Mouse (Mus musculus) forebrain, postnatal 0 days (tissue): Measurements from ENCODE around the gene Olfr1020. TPM values are rescaled to one million over a fixed set of nuclear protein-coding genes. Genes with fewer than 3 reads are reported as not detected.

Experiments used
- ATAC-seq: fragments of 200-750 bp; cut with Nextera tagmentation; 2 replicates; pipeline ENCODE4 v1.8.0; 2017; ENCODE audit warnings: mild to moderate bottlenecking, moderate library complexity
- DNase-seq: peaks from one replicate; pipeline ENCODE4 v3.0.0-alpha.2; 2015
- H3K27ac ChIP-seq: fragments of 300-500 bp; sonication (generic); 2 replicates; pipeline ENCODE4 v1.5.1; 2014; ENCODE audit warnings: low read depth, mild to moderate bottlenecking, antibody characterized with exemption, low read length, moderate library complexity, mixed read lengths
- H3K27me3 ChIP-seq: fragments of 300-500 bp; sonication (generic); 2 replicates; pipeline ENCODE4 v1.6.1; 2014; ENCODE audit warnings: mild to moderate bottlenecking, low read length, mixed read lengths; ENCODE audit not compliant: insufficient read depth
- H3K36me3 ChIP-seq: fragments of 300-500 bp; sonication (generic); 2 replicates; pipeline ENCODE4 v1.6.1; 2014; ENCODE audit warnings: mild to moderate bottlenecking, moderate library complexity; ENCODE audit not compliant: insufficient read depth
- H3K4me1 ChIP-seq: fragments of 300-500 bp; sonication (generic); 2 replicates; pipeline ENCODE4 v1.6.1; 2014; ENCODE audit warnings: antibody characterized with exemption; ENCODE audit not compliant: insufficient read depth
- H3K4me2 ChIP-seq: fragments of 300-500 bp; sonication (generic); 2 replicates; pipeline ENCODE4 v1.6.1; 2014; ENCODE audit warnings: low read depth, mild to moderate bottlenecking, moderate library complexity
- H3K4me3 ChIP-seq: fragments of 300-500 bp; sonication (generic); 2 replicates; pipeline ENCODE4 v1.5.1; 2014; ENCODE audit warnings: low read depth, low read length, mixed read lengths
- H3K9ac ChIP-seq: fragments of 300-500 bp; sonication (generic); 2 replicates; pipeline ENCODE4 v1.6.1; 2014; ENCODE audit warnings: mild to moderate bottlenecking
- H3K9me3 ChIP-seq: fragments of 300-500 bp; sonication (generic); 2 replicates; pipeline ENCODE4 v1.6.1; 2016; ENCODE audit warnings: low read length
- CTCF ChIP-seq: sonication (generic); IDR thresholded peaks from 2 replicates; pipeline ENCODE4 v1.5.1; 2016; ENCODE audit warnings: antibody characterized with exemption, control low read depth, low read depth
- WGBS: fragments of 180-500 bp; shearing (Covaris S2); extraction: QIAGEN DNeasy Blood & Tissue Kit; methylation state at CpG from one replicate; pipeline ENCODE4 v1.1.7; 2014; 5-methylcytosine and 5-hydroxymethylcytosine counted together
- polyA plus RNA-seq: library from polyadenylated mRNA; unstranded; fragments of >200 nt; fragmentation: Nextera tagmentation; extraction: Ambion mirVana; gene quantifications from 2 replicates; pipeline ENCODE4 v1.2.1, GENCODE M21; 2015
- total RNA-seq: library from RNA; depleted of rRNA; stranded (reverse); fragments of >200 nt; gene quantifications from 2 replicates; pipeline ENCODE4 v1.2.3, GENCODE M21; 2014; rRNA removed

Gene Olfr1020
- total RNA-seq (not detected in 2 replicates), polyA plus RNA-seq (not detected in 2 replicates)

DNA sequence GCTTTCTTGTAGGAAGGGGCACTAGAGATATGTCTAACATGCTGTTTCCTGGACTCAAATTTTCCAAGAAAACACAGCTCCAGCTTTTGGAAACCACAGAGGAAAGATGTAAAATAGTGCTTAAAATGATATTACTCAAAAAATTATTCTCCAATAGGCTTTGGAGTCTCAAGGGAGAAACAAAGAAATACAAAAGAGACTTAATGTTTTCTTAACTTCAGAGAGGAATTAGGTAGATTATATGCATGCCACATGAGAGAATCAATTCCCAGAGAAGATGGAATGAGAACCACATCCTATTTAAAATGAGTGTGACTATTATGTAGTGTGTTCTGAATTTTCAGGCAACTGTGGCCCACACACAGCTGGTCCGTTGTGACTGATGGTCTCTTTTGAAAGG, at the start of gene Olfr1020:
TSS of gene Olfr1020 (plus strand) at position 301 of the 400 bp plus-strand sequence.
- no peaks in the 10 kb centered on the region for H3K27me3 ChIP-seq
- no peak for DNase-seq
- H3K4me3 ChIP-seq, result no peak within 1 kb of the TSS
- H3K9ac ChIP-seq, result no peak within 1 kb of the TSS
- H3K4me2 ChIP-seq, result no peak within 1 kb of the TSS
- H3K9me3 ChIP-seq, result no peaks in the 10 kb centered on the region
- no peaks in the 10 kb centered on the region for H3K36me3 ChIP-seq
- 86% methylated on average over 1 of the region's 1 CpGs for WGBS
- TF ChIP-seq CTCF, result no peak
- ATAC-seq, result no peak
- no peaks in the 10 kb centered on the region for H3K4me1 ChIP-seq
- H3K27ac ChIP-seq, result no peak within 1 kb of the TSS

DNA sequence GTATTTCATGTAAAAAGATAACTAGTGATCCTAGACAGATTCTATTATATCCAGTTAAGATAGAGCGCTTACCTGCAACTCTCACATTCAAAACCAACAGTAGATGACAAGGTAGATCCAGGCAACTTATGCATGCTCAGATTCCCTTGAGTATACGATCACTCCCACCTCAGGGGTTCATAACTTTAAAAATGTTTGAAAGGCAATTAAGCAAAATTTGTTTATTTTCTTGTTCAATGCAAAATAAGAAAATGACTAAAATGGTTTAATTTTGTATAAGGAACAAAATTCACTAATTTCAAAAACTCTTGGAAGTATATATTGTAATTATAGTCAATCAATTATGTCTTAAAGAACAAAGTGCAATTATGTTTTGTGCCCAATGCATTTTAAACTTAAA, 44.4 kb upstream of the Olfr1020 start, which contains the start of gene Olfr1016:
TSS of gene Olfr1016 (minus strand) at position 101 of the 400 bp plus-strand sequence.
- no peaks in the 10 kb centered on the region for H3K9me3 ChIP-seq
- ATAC-seq (no peak), DNase-seq (no peak)
- H3K27me3 ChIP-seq, result no peaks in the 10 kb centered on the region
- no peak within 1 kb of the TSS for H3K9ac ChIP-seq
- no peaks in the 10 kb centered on the region for H3K36me3 ChIP-seq
- H3K27ac ChIP-seq, result no peak within 1 kb of the TSS
- H3K4me3 ChIP-seq, result no peak within 1 kb of the TSS
- TF ChIP-seq CTCF, result no peak
- WGBS, result 93% methylated on average over 2 of the region's 2 CpGs
- no peak within 1 kb of the TSS for H3K4me2 ChIP-seq
- H3K4me1 ChIP-seq, result no peaks in the 10 kb centered on the region

DNA sequence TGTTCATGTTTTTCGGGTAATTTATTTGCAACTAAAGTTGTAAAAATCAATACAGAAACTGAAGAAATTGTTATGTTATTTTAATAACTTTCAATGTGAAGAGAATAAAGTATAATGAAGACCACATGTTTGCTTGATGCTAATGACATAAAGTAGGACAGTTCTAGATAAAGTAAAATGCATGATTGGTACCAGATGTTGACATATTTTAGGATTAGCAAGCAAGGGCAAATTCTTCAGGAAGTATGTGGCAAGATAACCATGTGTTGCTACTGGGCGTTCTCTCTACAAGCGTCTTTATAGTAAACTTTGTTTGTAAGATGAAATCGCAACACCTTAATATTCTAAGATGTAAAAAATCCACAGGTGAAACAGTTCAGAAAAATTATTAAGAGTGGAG, 42.3 kb upstream of the Olfr1020 start:
- no peak for TF ChIP-seq CTCF
- ATAC-seq, result no peak
- Histone ChIP-seq H3K9me3 (no peaks in the 10 kb centered on the region), H3K27ac (no peak overlapping the region), H3K4me3 (no peak overlapping the region), H3K9ac (no peak overlapping the region), H3K36me3 (no peaks in the 10 kb centered on the region), H3K27me3 (no peaks in the 10 kb centered on the region), H3K4me1 (no peaks in the 10 kb centered on the region), H3K4me2 (no peak overlapping the region)
- no peak for DNase-seq
- 94% methylated on average over 4 of the region's 4 CpGs for WGBS

DNA sequence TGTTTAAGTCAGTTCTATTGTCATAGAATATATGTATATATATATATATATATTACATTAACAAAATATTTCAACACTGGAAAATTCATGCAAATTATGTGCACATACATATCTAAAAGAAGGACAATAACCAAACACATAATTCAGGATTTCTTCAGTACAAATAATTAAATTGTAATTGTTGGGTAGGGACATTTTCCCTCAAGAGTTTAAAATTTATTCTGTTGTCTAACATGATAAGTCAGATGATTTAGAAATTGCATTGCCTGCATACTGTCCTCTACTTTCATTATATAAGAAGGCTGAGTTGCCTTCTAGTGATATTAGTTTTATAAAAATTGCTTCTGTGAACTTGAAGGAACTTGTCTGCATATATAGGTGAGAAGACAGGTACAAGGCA, 28.7 kb upstream of the Olfr1020 start, which contains the start of gene Olfr1018:
TSS of gene Olfr1018 (plus strand) at position 301 of the 400 bp plus-strand sequence.
- ATAC-seq (no peak), DNase-seq (no peak)
- no peak for TF ChIP-seq CTCF
- Histone ChIP-seq H3K27ac (no peak within 1 kb of the TSS), H3K27me3 (no peaks in the 10 kb centered on the region), H3K4me1 (no peaks in the 10 kb centered on the region), H3K9me3 (no peaks in the 10 kb centered on the region), H3K36me3 (no peaks in the 10 kb centered on the region), H3K9ac (no peak within 1 kb of the TSS), H3K4me2 (no peak within 1 kb of the TSS), H3K4me3 (no peak within 1 kb of the TSS)

DNA sequence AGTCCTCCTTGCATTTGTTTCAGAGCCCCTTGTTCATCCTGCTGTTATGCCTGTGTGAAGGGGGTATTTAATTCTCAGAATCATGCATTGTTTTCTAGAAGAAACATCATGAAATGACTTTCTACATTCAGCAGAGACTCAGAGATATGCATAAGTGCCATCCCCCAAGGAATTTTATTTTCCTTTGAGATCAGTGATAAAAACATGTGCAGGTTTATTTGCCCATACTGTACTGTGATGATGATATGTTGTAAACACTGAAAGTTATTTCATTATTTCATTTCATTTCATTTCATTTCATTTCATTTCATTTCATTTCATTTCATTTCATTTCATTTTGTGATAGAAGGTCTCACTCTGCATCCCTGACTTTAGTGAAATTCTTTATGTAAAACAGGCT, 1.4 kb upstream of the Olfr1020 start, which contains the start of gene Olfr1019:
TSS of gene Olfr1019 (minus strand) at position 101 of the 400 bp plus-strand sequence.
- no peak within 1 kb of the TSS for H3K4me3 ChIP-seq
- H3K4me1 ChIP-seq, result no peaks in the 10 kb centered on the region
- no peak for TF ChIP-seq CTCF
- H3K9me3 ChIP-seq, result no peaks in the 10 kb centered on the region
- ATAC-seq (no peak), DNase-seq (no peak)
- H3K4me2 ChIP-seq, result no peak within 1 kb of the TSS
- H3K27me3 ChIP-seq, result no peaks in the 10 kb centered on the region
- no peak within 1 kb of the TSS for H3K27ac ChIP-seq
- no peaks in the 10 kb centered on the region for H3K36me3 ChIP-seq
- H3K9ac ChIP-seq, result no peak within 1 kb of the TSS

DNA sequence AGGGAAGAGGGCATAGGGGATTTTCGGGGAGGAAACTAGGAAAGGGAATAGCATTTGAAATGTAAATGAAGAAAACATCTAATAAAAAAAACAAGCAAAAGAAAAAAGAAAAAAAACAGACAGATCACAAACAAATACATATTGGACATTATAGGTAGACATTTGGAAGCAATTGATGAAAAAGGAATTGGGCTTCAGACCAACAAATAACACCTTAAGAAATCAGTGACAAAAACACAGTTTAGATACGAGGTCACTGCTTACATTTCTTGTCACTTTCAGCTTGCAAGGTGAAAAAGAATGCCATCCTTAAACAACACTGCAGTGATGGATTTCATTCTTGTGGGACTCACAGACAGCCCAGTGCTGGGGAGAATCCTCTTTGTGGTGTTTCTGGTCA, 21.5 kb downstream of the Olfr1020 start, which contains the start of gene Olfr1022:
TSS of gene Olfr1022 (plus strand) at position 301 of the 400 bp plus-strand sequence.
- TF ChIP-seq CTCF, result no peak
- H3K27me3 ChIP-seq, result no peaks in the 10 kb centered on the region
- ATAC-seq, result no peak

DNA sequence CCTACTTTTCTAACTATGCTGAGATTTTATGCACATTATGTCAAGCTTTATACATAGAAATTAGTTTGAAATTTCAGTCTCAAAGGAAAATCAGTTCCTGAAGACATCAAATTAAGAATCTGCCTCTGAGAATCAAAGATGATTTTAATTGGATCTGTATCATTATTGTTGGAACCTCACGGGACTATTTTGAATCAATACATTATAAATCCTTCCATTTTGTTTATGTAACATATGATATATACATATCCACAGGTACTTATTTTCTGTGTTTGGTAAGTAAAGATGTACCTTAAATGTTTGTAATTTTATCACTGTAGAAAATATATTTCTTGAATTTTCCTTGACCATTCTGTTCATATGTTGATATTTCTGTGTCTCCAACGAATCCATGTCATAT, 38.5 kb downstream of the Olfr1020 start, which contains the start of gene Olfr1023:
TSS of gene Olfr1023 (plus strand) at position 301 of the 400 bp plus-strand sequence.
- WGBS, result 68% methylated on average over 2 of the region's 2 CpGs

More for the DNA sequence above, 21.5 kb downstream of the Olfr1020 start, which contains the start of gene Olfr1022:
- Histone ChIP-seq H3K4me3 (no peak within 1 kb of the TSS), H3K4me2 (no peak within 1 kb of the TSS), H3K4me1 (no peaks in the 10 kb centered on the region), H3K9me3 (no peaks in the 10 kb centered on the region), H3K27ac (no peak within 1 kb of the TSS), H3K36me3 (no peaks in the 10 kb centered on the region), H3K9ac (no peak within 1 kb of the TSS)
- 61% methylated on average over 2 of the region's 2 CpGs for WGBS
- no peak for DNase-seq

More for the DNA sequence above, 38.5 kb downstream of the Olfr1020 start, which contains the start of gene Olfr1023:
- no peak for ATAC-seq
- Histone ChIP-seq H3K36me3 (no peaks in the 10 kb centered on the region), H3K4me3 (no peak within 1 kb of the TSS), H3K9me3 (no peaks in the 10 kb centered on the region), H3K4me1 (no peaks in the 10 kb centered on the region), H3K9ac (no peak within 1 kb of the TSS), H3K4me2 (no peak within 1 kb of the TSS), H3K27me3 (no peaks in the 10 kb centered on the region), H3K27ac (no peak within 1 kb of the TSS)
- TF ChIP-seq CTCF, result no peak
- no peak for DNase-seq

Other genes with a start within 250 kb of the Olfr1020 start
- not detected in 2 replicates for gene Olfr1000, start 235.1 kb upstream of the Olfr1020 start, total RNA-seq
- gene Olfr1000, start 235.1 kb upstream of the Olfr1020 start, polyA plus RNA-seq, result not detected in 2 replicates
- gene Olfr1002, start 196.3 kb upstream of the Olfr1020 start, total RNA-seq, result not detected in 2 replicates
- gene Olfr1002, start 196.3 kb upstream of the Olfr1020 start, polyA plus RNA-seq, result not detected in 2 replicates
- gene Olfr154, start 182.6 kb upstream of the Olfr1020 start, total RNA-seq, result not detected in 2 replicates
- gene Olfr154, start 182.6 kb upstream of the Olfr1020 start, polyA plus RNA-seq, result not detected in 2 replicates
- not detected in 2 replicates for gene Olfr1006, start 168.3 kb upstream of the Olfr1020 start, total RNA-seq
- not detected in 2 replicates for gene Olfr1006, start 168.3 kb upstream of the Olfr1020 start, polyA plus RNA-seq
- not detected in 2 replicates for gene Olfr1008, start 157.6 kb upstream of the Olfr1020 start, total RNA-seq
- gene Olfr1008, start 157.6 kb upstream of the Olfr1020 start, polyA plus RNA-seq, result not detected in 2 replicates
- not detected in 2 replicates for gene Olfr1009, start 131.6 kb upstream of the Olfr1020 start, total RNA-seq
- not detected in 2 replicates for gene Olfr1009, start 131.6 kb upstream of the Olfr1020 start, polyA plus RNA-seq
- not detected in 2 replicates for gene Olfr1012, start 84.3 kb upstream of the Olfr1020 start, total RNA-seq
- gene Olfr1012, start 84.3 kb upstream of the Olfr1020 start, polyA plus RNA-seq, result not detected in 2 replicates
- gene Olfr1013, start 79.9 kb upstream of the Olfr1020 start, total RNA-seq, result not detected in 2 replicates
- gene Olfr1013, start 79.9 kb upstream of the Olfr1020 start, polyA plus RNA-seq, result not detected in 2 replicates
- gene Olfr1014, start 74.3 kb upstream of the Olfr1020 start, total RNA-seq, result not detected in 2 replicates
- gene Olfr1014, start 74.3 kb upstream of the Olfr1020 start, polyA plus RNA-seq, result not detected in 2 replicates
- gene Olfr1015, start 65.0 kb upstream of the Olfr1020 start, total RNA-seq, result 0.08 TPM in 1 of 2 replicates, not detected in the other
- not detected in 2 replicates for gene Olfr1015, start 65.0 kb upstream of the Olfr1020 start, polyA plus RNA-seq
- not detected in 2 replicates for gene Olfr1016, start 44.5 kb upstream of the Olfr1020 start, total RNA-seq
- not detected in 2 replicates for gene Olfr1016, start 44.5 kb upstream of the Olfr1020 start, polyA plus RNA-seq
- not detected in 2 replicates for gene Olfr1018, start 28.6 kb upstream of the Olfr1020 start, total RNA-seq
- not detected in 2 replicates for gene Olfr1018, start 28.6 kb upstream of the Olfr1020 start, polyA plus RNA-seq
- 0.08 TPM in 1 of 2 replicates, not detected in the other for gene Olfr1019, start 1.5 kb upstream of the Olfr1020 start, total RNA-seq
- not detected in 2 replicates for gene Olfr1019, start 1.5 kb upstream of the Olfr1020 start, polyA plus RNA-seq
- gene Olfr1022, start 21.6 kb downstream of the Olfr1020 start, total RNA-seq, result not detected in 2 replicates
- not detected in 2 replicates for gene Olfr1022, start 21.6 kb downstream of the Olfr1020 start, polyA plus RNA-seq
- not detected in 2 replicates for gene Olfr1023, start 38.6 kb downstream of the Olfr1020 start, total RNA-seq
- gene Olfr1023, start 38.6 kb downstream of the Olfr1020 start, polyA plus RNA-seq, result not detected in 2 replicates
- not detected in 2 replicates for gene Olfr1024, start 58.0 kb downstream of the Olfr1020 start, total RNA-seq
- not detected in 2 replicates for gene Olfr1024, start 58.0 kb downstream of the Olfr1020 start, polyA plus RNA-seq
- not detected in 2 replicates for gene Olfr1025-ps1, start 68.2 kb downstream of the Olfr1020 start, total RNA-seq
- gene Olfr1025-ps1, start 68.2 kb downstream of the Olfr1020 start, polyA plus RNA-seq, result not detected in 2 replicates
- gene Olfr1026, start 74.5 kb downstream of the Olfr1020 start, total RNA-seq, result not detected in 2 replicates
- gene Olfr1026, start 74.5 kb downstream of the Olfr1020 start, polyA plus RNA-seq, result not detected in 2 replicates
- gene Olfr1028, start 103.4 kb downstream of the Olfr1020 start, total RNA-seq, result not detected in 2 replicates
- not detected in 2 replicates for gene Olfr1028, start 103.4 kb downstream of the Olfr1020 start, polyA plus RNA-seq
- gene Olfr1029, start 126.9 kb downstream of the Olfr1020 start, total RNA-seq, result not detected in 2 replicates
- gene Olfr1029, start 126.9 kb downstream of the Olfr1020 start, polyA plus RNA-seq, result not detected in 2 replicates
- gene Olfr1030, start 132.2 kb downstream of the Olfr1020 start, total RNA-seq, result not detected in 2 replicates
- not detected in 2 replicates for gene Olfr1030, start 132.2 kb downstream of the Olfr1020 start, polyA plus RNA-seq
- gene Olfr1031, start 143.3 kb downstream of the Olfr1020 start, total RNA-seq, result not detected in 2 replicates
- not detected in 2 replicates for gene Olfr1031, start 143.3 kb downstream of the Olfr1020 start, polyA plus RNA-seq
- not detected in 2 replicates for gene Olfr1032, start 158.5 kb downstream of the Olfr1020 start, total RNA-seq
- not detected in 2 replicates for gene Olfr1032, start 158.5 kb downstream of the Olfr1020 start, polyA plus RNA-seq
- gene Olfr1033, start 173.6 kb downstream of the Olfr1020 start, total RNA-seq, result 0.05 and 0.08 TPM in 2 replicates
- gene Olfr1033, start 173.6 kb downstream of the Olfr1020 start, polyA plus RNA-seq, result 1.1 and 1.2 TPM in 2 replicates
- not detected in 2 replicates for gene Olfr1034, start 198.8 kb downstream of the Olfr1020 start, total RNA-seq
- gene Olfr1034, start 198.8 kb downstream of the Olfr1020 start, polyA plus RNA-seq, result not detected in 2 replicates
- not detected in 2 replicates for gene Olfr1036, start 227.0 kb downstream of the Olfr1020 start, total RNA-seq
- not detected in 2 replicates for gene Olfr1036, start 227.0 kb downstream of the Olfr1020 start, polyA plus RNA-seq
- not detected in 2 replicates for gene Olfr1037, start 240.4 kb downstream of the Olfr1020 start, total RNA-seq
- gene Olfr1037, start 240.4 kb downstream of the Olfr1020 start, polyA plus RNA-seq, result not detected in 2 replicates